Mouse (Mus musculus): ENCODE data around the gene Nlrc5.
"Not testable (repeated sequence)": the region's sequence is repeated elsewhere in the genome, so short reads cannot be mapped to it uniquely, and the experiment has no call there.

The Nlrc5 gene

GRCm38 (mm10) chr8:94433981-94434466 is at the start of gene Nlrc5:
Nlrc5 (plus strand) TSS chr8:94434356.
- DNase-seq (ENCODE audit: low read depth, low spot score) = peak; percentile 19

- no peak for DNase-seq (ENCODE audit: low read depth, low spot score)
Observed at GRCm38 (mm10) chr8:94385506-94386213, 48.5 kb upstream of the Nlrc5 start.

- DNase-seq (ENCODE audit: low read depth, low spot score) = peak; percentile 86
Observed at GRCm38 (mm10) chr8:94386214-94387026, 47.7 kb upstream of the Nlrc5 start, which contains the start of gene Herpud1. Herpud1 (plus strand) TSS chr8:94386438.

- peak; percentile 75 for DNase-seq (ENCODE audit: low read depth, low spot score)
Observed at GRCm38 (mm10) chr8:94387027-94387684, 47.0 kb upstream of the Nlrc5 start.

- DNase-seq (ENCODE audit: low read depth, low spot score) = no peak
Observed at GRCm38 (mm10) chr8:94387785-94388184, 46.4 kb upstream of the Nlrc5 start.

GRCm38 (mm10) chr8:94389531-94389930 is 44.6 kb upstream of the Nlrc5 start:
- no peak for DNase-seq (ENCODE audit: low read depth, low spot score)

GRCm38 (mm10) chr8:94390429-94390828 is 43.7 kb upstream of the Nlrc5 start:
- no peak for DNase-seq (ENCODE audit: low read depth, low spot score)

- no peak for DNase-seq (ENCODE audit: low read depth, low spot score)
Observed at GRCm38 (mm10) chr8:94390910-94391309, 43.2 kb upstream of the Nlrc5 start.

GRCm38 (mm10) chr8:94392147-94392546 is 42.0 kb upstream of the Nlrc5 start:
- DNase-seq (ENCODE audit: low read depth, low spot score) = no peak

GRCm38 (mm10) chr8:94392648-94393047 is 41.5 kb upstream of the Nlrc5 start:
- DNase-seq (ENCODE audit: low read depth, low spot score) = no peak

- no peak for DNase-seq (ENCODE audit: low read depth, low spot score)
Observed at GRCm38 (mm10) chr8:94395851-94396540, 38.2 kb upstream of the Nlrc5 start.

GRCm38 (mm10) chr8:94396964-94397657 is 37.0 kb upstream of the Nlrc5 start:
- DNase-seq (ENCODE audit: low read depth, low spot score) = peak; percentile 19

- DNase-seq (ENCODE audit: low read depth, low spot score) = no peak
Observed at GRCm38 (mm10) chr8:94398587-94398986, 35.6 kb upstream of the Nlrc5 start.

GRCm38 (mm10) chr8:94399361-94399953 is 34.7 kb upstream of the Nlrc5 start:
- no peak for DNase-seq (ENCODE audit: low read depth, low spot score)

- not testable (repeated sequence) for DNase-seq (ENCODE audit: low read depth, low spot score)
Observed at GRCm38 (mm10) chr8:94399957-94400356, 34.2 kb upstream of the Nlrc5 start.

- no peak for DNase-seq (ENCODE audit: low read depth, low spot score)
Observed at GRCm38 (mm10) chr8:94408443-94409080, 25.6 kb upstream of the Nlrc5 start.

GRCm38 (mm10) chr8:94409523-94409922 is 24.6 kb upstream of the Nlrc5 start:
- DNase-seq (ENCODE audit: low read depth, low spot score) = no peak

GRCm38 (mm10) chr8:94412518-94412917 is 21.6 kb upstream of the Nlrc5 start:
- no peak for DNase-seq (ENCODE audit: low read depth, low spot score)

GRCm38 (mm10) chr8:94413509-94413908 is 20.6 kb upstream of the Nlrc5 start:
- DNase-seq (ENCODE audit: low read depth, low spot score) = no peak

GRCm38 (mm10) chr8:94415218-94415617 is 18.9 kb upstream of the Nlrc5 start:
- DNase-seq (ENCODE audit: low read depth, low spot score) = no peak
